8 mouse cellular contexts compared by ENCODE assay signal in genomic region chr4:74563565-74563964, GRCm38 (mm10).
DNase-seq lines count a peak whose midpoint lies in the region; ATAC-seq and TF ChIP-seq lines count a peak whose summit lies in the region.

No protein-coding gene starts in this region.

- no peaks in the 10 kb centered on the region for H3K27me3 ChIP-seq in heart, postnatal 0 days (ENCODE audit: control insufficient read depth, insufficient read depth, low read length)
- no peaks in the 10 kb centered on the region for H3K27me3 ChIP-seq in midbrain, embryonic 11.5 days (ENCODE audit: control insufficient read depth, insufficient read depth, low read length)
- no peaks in the 10 kb centered on the region for H3K27me3 ChIP-seq in midbrain, embryonic 10.5 days (ENCODE audit: low read depth, poor library complexity, severe bottlenecking)

- H3K4me2 ChIP-seq in heart, postnatal 0 days (ENCODE audit: low read depth, low read length) = no peak overlapping the region
- no peak overlapping the region for H3K4me2 ChIP-seq in midbrain, embryonic 11.5 days

- 10% methylated on average over 2 of the region's 2 CpGs for WGBS in heart, postnatal 0 days
- WGBS in midbrain, embryonic 11.5 days = 43% methylated on average over 2 of the region's 2 CpGs
- WGBS in midbrain, embryonic 10.5 days = 46% methylated on average over 2 of the region's 2 CpGs

- no peak overlapping the region for H3K27ac ChIP-seq in heart, postnatal 0 days (ENCODE audit: low read depth)
- H3K27ac ChIP-seq in midbrain, embryonic 11.5 days (ENCODE audit: low read depth, low read length) = no peak overlapping the region
- H3K27ac ChIP-seq in midbrain, embryonic 10.5 days (replicated peaks) = no peak overlapping the region

- no peak for TF ChIP-seq EP300 in heart, postnatal 0 days (IDR thresholded peaks at IDR 0.05; ENCODE audit: low read depth)

- no peak for ATAC-seq in heart, postnatal 0 days (ENCODE audit: insufficient read depth, low read depth)
- peak; percentile 67; the same call in 1 of the 2 replicates for ATAC-seq in midbrain, embryonic 11.5 days (ENCODE audit: low FRiP score)
- peak; percentile 85 for ATAC-seq in megakaryocyte progenitor cell, adult 5-6 weeks (replicated peaks; ENCODE audit: poor library complexity)

- H3K9me3 ChIP-seq in heart, postnatal 0 days (replicated peaks; ENCODE audit: control insufficient read depth, low read length) = no peaks in the 10 kb centered on the region
- no peaks in the 10 kb centered on the region for H3K9me3 ChIP-seq in midbrain, embryonic 11.5 days (ENCODE audit: control insufficient read depth, low read length)
- H3K9me3 ChIP-seq in midbrain, embryonic 10.5 days (replicated peaks) = no peaks in the 10 kb centered on the region

- no peak overlapping the region for H3K9ac ChIP-seq in heart, postnatal 0 days (replicated peaks; ENCODE audit: low read depth, low read length)
- no peak overlapping the region for H3K9ac ChIP-seq in midbrain, embryonic 11.5 days (ENCODE audit: low read length)

- TF ChIP-seq CTCF in heart, postnatal 0 days (IDR thresholded peaks at IDR 0.05; ENCODE audit: low read depth) = peak; percentile 89

- peak; percentile 61 for DNase-seq in heart, postnatal 0 days (ENCODE audit: low spot score)
- no peak for DNase-seq in heart, adult 11 months
- peak; percentile 88 for DNase-seq in midbrain, embryonic 11.5 days (ENCODE audit: low spot score, missing footprints)
- no peak for DNase-seq in midbrain, embryonic 10.5 days (ENCODE audit: low spot score)
- peak; percentile 21 for DNase-seq in cerebellum, adult 8-10 months
- DNase-seq in spleen, adult 18-20 months = no peak
- no peak for DNase-seq in adrenal gland, adult 18-20 months (ENCODE audit: low spot score in 2 of 2)

- H3K36me3 ChIP-seq in heart, postnatal 0 days (replicated peaks; ENCODE audit: control insufficient read depth, insufficient read depth, low read length) = no peaks in the 10 kb centered on the region
- no peaks in the 10 kb centered on the region for H3K36me3 ChIP-seq in midbrain, embryonic 11.5 days (ENCODE audit: control insufficient read depth, insufficient read depth, low read length)
- H3K36me3 ChIP-seq in midbrain, embryonic 10.5 days = no peaks in the 10 kb centered on the region

- no peaks in the 10 kb centered on the region for H3K4me1 ChIP-seq in heart, postnatal 0 days (ENCODE audit: control insufficient read depth, insufficient read depth)
- no peaks in the 10 kb centered on the region for H3K4me1 ChIP-seq in midbrain, embryonic 11.5 days (ENCODE audit: control insufficient read depth, insufficient read depth, low read length)
- no peaks in the 10 kb centered on the region for H3K4me1 ChIP-seq in midbrain, embryonic 10.5 days

- no peak overlapping the region for H3K4me3 ChIP-seq in heart, postnatal 0 days (ENCODE audit: low read depth, low read length)
- no peak overlapping the region for H3K4me3 ChIP-seq in midbrain, embryonic 11.5 days (ENCODE audit: low read depth, low read length)
- H3K4me3 ChIP-seq in midbrain, embryonic 10.5 days = no peak overlapping the region

Comparison
In these comparisons a context has a peak if more than half of its experiments do, and no peak if none do; other contexts are left out.
1. DNase-seq: peak in heart, postnatal 0 days (single experiment), midbrain, embryonic 11.5 days (single experiment) and cerebellum, adult 8-10 months (single experiment); none in heart, adult 11 months (single experiment), midbrain, embryonic 10.5 days (single experiment), spleen, adult 18-20 months (0 of 2) and adrenal gland, adult 18-20 months (0 of 2).